Mouse (Mus musculus) heart, embryonic 11.5 days (tissue): ENCODE measurements around the gene Sipa1l3. TPM values are rescaled to one million over a fixed set of nuclear protein-coding genes. Genes with fewer than 3 reads are reported as not detected.

ENCODE experiments used
- ATAC-seq: fragments of 200-750 bp; cut with Nextera tagmentation; replicated peaks from 2 replicates; pipeline ENCODE4 v1.8.0; 2017; ENCODE audit warnings: moderate library complexity; ENCODE audit not compliant: insufficient number of reproducible peaks, low FRiP score, low TSS enrichment
- H3K27ac ChIP-seq: fragments of 300-500 bp; sonication (generic); 2 replicates; pipeline ENCODE4 v1.5.1; 2014; ENCODE audit warnings: mild to moderate bottlenecking, low read depth, low read length
- H3K27me3 ChIP-seq: fragments of 300-500 bp; sonication (generic); 2 replicates; pipeline ENCODE4 v1.6.1; 2014; ENCODE audit warnings: mild to moderate bottlenecking, low read length, mixed read lengths; ENCODE audit not compliant: control insufficient read depth, insufficient read depth
- H3K36me3 ChIP-seq: fragments of 300-500 bp; sonication (generic); 2 replicates; pipeline ENCODE4 v1.6.1; 2014; ENCODE audit warnings: mild to moderate bottlenecking, low read length, moderate library complexity, mixed read lengths; ENCODE audit not compliant: control insufficient read depth, insufficient read depth
- H3K4me1 ChIP-seq: fragments of 300-500 bp; sonication (generic); 2 replicates; pipeline ENCODE4 v1.6.1; 2014; ENCODE audit warnings: low read length; ENCODE audit not compliant: control insufficient read depth, insufficient read depth
- H3K4me2 ChIP-seq: fragments of 300-500 bp; sonication (generic); 2 replicates; pipeline ENCODE4 v1.6.1; 2014; ENCODE audit warnings: mild to moderate bottlenecking, moderate library complexity
- H3K4me3 ChIP-seq: fragments of 300-500 bp; sonication (generic); 2 replicates; pipeline ENCODE4 v1.5.1; 2014; ENCODE audit warnings: low read depth, low read length
- H3K9ac ChIP-seq: fragments of 300-500 bp; sonication (generic); 2 replicates; pipeline ENCODE4 v1.6.1; 2014; ENCODE audit warnings: mild to moderate bottlenecking, low read depth, low read length, moderate library complexity
- H3K9me3 ChIP-seq: fragments of 300-500 bp; sonication (generic); replicated peaks from 2 replicates; pipeline ENCODE4 v1.6.1; 2016; ENCODE audit warnings: low read length; ENCODE audit not compliant: control insufficient read depth
- WGBS: fragments of 180-500 bp; shearing (Covaris S2); extraction: QIAGEN DNeasy Blood & Tissue Kit; methylation state at CpG from one replicate; pipeline ENCODE4 v1.1.7; 2014; ENCODE audit not compliant: insufficient replicate concordance; 5-methylcytosine and 5-hydroxymethylcytosine counted together
- polyA plus RNA-seq: library from polyadenylated mRNA; unstranded; fragments of >200 nt; fragmentation: Nextera tagmentation; extraction: Ambion mirVana; gene quantifications from 2 replicates; pipeline ENCODE4 v1.2.1, GENCODE M21; 2014

Gene Sipa1l3
- polyA plus RNA-seq, 1 experiment from 2014 or later = 4.8 TPM

GRCm38 (mm10) chr7:29418231-29418630, 100.2 kb downstream of the Sipa1l3 start:
- no peaks in the 10 kb centered on the region for H3K9me3 ChIP-seq
- peaks cover 59% of the 10 kb centered on the region for H3K27me3 ChIP-seq
- H3K4me3 ChIP-seq = no peak overlapping the region
- H3K36me3 ChIP-seq = no peaks in the 10 kb centered on the region
- ATAC-seq = no peak
- H3K27ac ChIP-seq = no peak overlapping the region
- no peak overlapping the region for H3K9ac ChIP-seq
- WGBS = 66% methylated on average over 6 of the region's 6 CpGs
- no peak overlapping the region for H3K4me2 ChIP-seq
- peaks cover 6% of the 10 kb centered on the region; the same call in 1 of the 2 replicates for H3K4me1 ChIP-seq

DNA sequence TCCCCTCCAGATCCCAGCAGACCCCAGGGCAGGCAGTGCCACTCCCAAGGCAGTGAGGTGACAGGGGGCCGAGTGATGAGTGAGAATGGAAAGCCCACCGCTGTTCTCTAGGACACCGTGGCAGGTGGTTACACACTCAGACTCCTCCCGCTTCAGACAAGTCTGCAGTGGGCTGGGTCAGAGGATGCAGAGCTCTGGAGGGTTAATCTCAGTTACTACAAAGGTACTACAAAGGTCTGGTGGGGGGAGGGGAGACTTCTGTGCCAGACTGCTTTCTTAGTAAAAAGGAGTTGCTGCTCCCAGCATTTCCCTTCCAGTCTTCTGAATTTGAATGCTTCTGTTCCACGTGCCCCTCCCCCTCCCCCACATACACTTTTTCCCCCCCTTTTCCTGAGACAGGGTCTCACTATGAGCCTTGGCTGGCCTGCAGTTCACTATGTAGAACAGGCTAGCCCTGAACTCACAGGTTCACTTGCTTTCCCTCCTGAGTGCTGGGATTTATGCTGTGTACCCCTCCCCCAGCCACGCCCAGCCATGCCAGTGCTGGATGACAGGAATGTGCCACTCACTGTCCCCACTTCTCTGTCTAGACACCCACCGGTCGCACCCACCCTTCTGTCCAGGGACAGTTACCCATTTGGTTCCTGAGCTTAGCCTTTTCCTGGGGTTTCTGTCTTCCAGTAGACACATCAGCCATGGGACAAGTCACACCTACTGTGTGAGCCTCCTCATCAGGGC, 100.9 kb downstream of the Sipa1l3 start:
- Histone ChIP-seq H3K4me2 (no peak overlapping the region), H3K4me3 (no peak overlapping the region), H3K4me1 (peaks cover 6% of the 10 kb centered on the region; the same call in 1 of the 2 replicates), H3K36me3 (no peaks in the 10 kb centered on the region), H3K9me3 (no peaks in the 10 kb centered on the region), H3K27me3 (peaks cover 61% of the 10 kb centered on the region), H3K9ac (no peak overlapping the region), H3K27ac (no peak overlapping the region)
- 41% methylated on average over 8 of the region's 8 CpGs for WGBS
- no peak for ATAC-seq

DNA sequence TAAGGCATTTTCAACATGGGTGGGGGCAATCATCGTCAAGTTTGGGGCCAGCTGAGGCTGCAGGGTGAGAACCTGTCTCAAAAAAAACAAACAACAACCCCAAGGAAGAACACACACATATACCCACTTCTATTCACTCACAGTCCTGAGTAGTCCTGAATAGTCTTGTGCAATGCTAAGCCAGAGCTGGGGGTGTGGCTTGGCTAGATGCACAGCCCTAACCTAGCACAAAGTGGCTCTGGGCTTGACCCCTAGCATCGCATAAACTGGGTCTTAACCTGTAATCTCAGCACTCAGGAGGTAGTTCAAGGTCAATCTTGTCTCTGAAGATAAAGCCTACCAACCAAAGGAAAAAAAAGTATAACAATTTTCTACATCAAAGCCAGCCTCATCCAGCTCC, 101.5 kb downstream of the Sipa1l3 start:
- 51% methylated on average over 2 of the region's 2 CpGs for WGBS
- no peak overlapping the region for H3K4me2 ChIP-seq
- H3K9ac ChIP-seq = no peak overlapping the region
- H3K27ac ChIP-seq = no peak overlapping the region
- no peak for ATAC-seq
- no peaks in the 10 kb centered on the region for H3K9me3 ChIP-seq
- H3K4me1 ChIP-seq = peaks cover 6% of the 10 kb centered on the region; the same call in 1 of the 2 replicates
- H3K36me3 ChIP-seq = no peaks in the 10 kb centered on the region
- peaks cover 55% of the 10 kb centered on the region for H3K27me3 ChIP-seq
- no peak overlapping the region for H3K4me3 ChIP-seq

DNA sequence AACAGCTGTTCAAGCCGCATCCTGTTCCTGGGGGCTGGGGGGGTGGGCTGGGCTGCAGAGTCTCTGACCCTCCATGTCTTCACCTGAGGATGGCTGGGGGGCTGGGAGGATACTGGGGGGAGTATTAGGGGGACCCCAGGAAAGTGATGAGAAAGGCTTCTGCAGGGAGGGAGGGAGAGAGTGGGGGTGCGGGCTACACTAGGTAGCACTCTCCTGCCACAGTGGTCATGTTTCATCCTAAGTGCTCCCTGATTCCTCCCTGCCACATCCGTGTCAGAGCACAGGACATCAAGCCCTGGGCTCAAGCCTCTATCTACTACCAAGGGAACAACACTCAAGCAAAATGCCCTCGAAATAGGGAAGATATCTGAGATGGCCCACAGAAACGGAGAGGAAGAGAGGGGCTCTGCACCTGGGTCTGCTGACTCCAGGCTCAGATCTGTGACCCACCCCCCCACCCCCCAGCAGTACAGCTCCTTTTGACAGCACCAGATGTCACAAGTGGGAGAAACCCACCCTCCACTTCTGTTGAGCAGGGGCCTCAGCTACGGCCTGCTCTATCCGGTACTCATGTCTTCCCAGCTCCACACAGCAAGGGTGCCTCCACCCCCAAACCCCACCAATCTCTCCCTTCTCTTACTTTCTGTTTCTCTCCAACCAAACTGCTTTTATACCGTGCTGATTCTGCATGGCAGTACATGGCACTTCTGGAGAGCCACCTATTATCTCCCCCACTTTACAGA, 106.4 kb downstream of the Sipa1l3 start:
- WGBS = 65% methylated on average over 8 of the region's 8 CpGs
- H3K9ac ChIP-seq = no peak overlapping the region
- no peak overlapping the region for H3K4me3 ChIP-seq
- peaks cover 29% of the 10 kb centered on the region for H3K27me3 ChIP-seq
- H3K4me2 ChIP-seq = no peak overlapping the region
- no peaks in the 10 kb centered on the region for H3K9me3 ChIP-seq
- 0 out of 2 replicates have a peak, but pooled peaks cover under 1% of the 10 kb centered on the region for H3K4me1 ChIP-seq
- no peaks in the 10 kb centered on the region for H3K36me3 ChIP-seq
- H3K27ac ChIP-seq = no peak overlapping the region
- ATAC-seq = no peak

DNA sequence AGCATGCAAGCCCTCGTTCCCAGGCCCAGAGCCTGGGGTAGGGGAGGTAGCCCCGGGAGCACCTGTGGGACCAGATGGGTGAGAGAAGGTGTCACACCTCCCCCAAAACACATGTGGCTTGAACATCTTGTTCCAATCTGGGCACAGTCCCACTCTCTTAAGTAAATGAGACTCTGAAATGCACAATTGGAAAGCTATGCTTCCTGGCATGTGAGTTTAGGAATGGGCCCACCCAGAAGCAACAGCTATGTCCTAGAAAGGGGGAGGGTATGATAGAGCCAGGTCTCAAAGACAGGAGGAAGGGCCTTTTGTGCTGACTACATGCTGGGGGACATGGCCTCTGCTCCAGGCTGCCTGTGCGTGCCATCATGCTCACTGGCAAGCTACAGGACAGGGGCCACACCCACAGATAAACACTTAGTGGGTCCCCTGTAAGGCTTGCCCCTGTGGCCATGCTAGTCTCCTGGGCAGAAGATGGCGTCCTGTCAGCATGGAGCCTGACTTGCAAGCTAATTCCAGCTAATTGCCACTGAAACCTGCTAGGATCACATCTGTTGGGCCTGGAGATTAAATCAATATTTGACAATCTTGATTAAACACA, 107.1 kb downstream of the Sipa1l3 start:
- 59% methylated on average over 4 of the region's 4 CpGs for WGBS
- H3K9ac ChIP-seq = no peak overlapping the region
- no peak for ATAC-seq

DNA sequence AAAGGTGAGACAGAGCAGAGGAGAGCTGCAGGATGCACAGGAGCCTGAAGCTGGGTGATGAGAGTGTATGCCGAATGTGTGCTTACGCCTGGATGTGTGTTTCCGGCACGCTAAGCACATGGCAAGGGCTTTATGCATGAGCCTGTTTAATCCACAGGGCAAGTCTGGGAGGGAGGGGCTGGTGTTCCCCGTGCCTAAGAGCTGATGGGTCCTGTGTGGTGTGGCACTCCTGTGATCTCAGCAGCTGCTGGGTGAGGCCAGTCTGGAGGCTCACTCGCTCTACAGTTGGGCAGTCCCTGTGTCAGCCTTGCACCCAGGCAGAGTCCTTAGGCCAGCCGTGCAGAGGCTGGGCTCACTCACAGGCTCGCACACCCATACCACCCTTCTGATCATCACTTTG, 108.0 kb downstream of the Sipa1l3 start:
- H3K9ac ChIP-seq = no peak overlapping the region
- ATAC-seq = no peak
- H3K4me3 ChIP-seq = no peak overlapping the region
- H3K27ac ChIP-seq = no peak overlapping the region
- peaks cover 27% of the 10 kb centered on the region for H3K27me3 ChIP-seq
- 90% methylated on average over 8 of the region's 8 CpGs for WGBS
- no peak overlapping the region for H3K4me2 ChIP-seq
- H3K4me1 ChIP-seq = no peaks in the 10 kb centered on the region
- no peaks in the 10 kb centered on the region for H3K36me3 ChIP-seq
- H3K9me3 ChIP-seq = no peaks in the 10 kb centered on the region

More for the DNA sequence above, 107.1 kb downstream of the Sipa1l3 start:
- Histone ChIP-seq H3K4me3 (no peak overlapping the region), H3K4me2 (no peak overlapping the region), H3K9me3 (no peaks in the 10 kb centered on the region), H3K27me3 (peaks cover 29% of the 10 kb centered on the region), H3K36me3 (no peaks in the 10 kb centered on the region), H3K4me1 (no peaks in the 10 kb centered on the region), H3K27ac (no peak overlapping the region)

- H3K9me3 ChIP-seq = peaks cover 3% of the 10 kb centered on the region; the same call in 1 of the 2 replicates
- 84% methylated on average over 4 of the region's 4 CpGs for WGBS
- no peak overlapping the region for H3K4me2 ChIP-seq
- H3K4me1 ChIP-seq = no peaks in the 10 kb centered on the region
- no peaks in the 10 kb centered on the region for H3K36me3 ChIP-seq
- H3K4me3 ChIP-seq = no peak overlapping the region
- H3K27me3 ChIP-seq = peaks cover 17% of the 10 kb centered on the region
- H3K9ac ChIP-seq = no peak overlapping the region
- ATAC-seq = no peak
- no peak overlapping the region for H3K27ac ChIP-seq
These were observed 111.6 kb downstream of the Sipa1l3 start for GRCm38 (mm10) chr7:29406855-29407254.

DNA sequence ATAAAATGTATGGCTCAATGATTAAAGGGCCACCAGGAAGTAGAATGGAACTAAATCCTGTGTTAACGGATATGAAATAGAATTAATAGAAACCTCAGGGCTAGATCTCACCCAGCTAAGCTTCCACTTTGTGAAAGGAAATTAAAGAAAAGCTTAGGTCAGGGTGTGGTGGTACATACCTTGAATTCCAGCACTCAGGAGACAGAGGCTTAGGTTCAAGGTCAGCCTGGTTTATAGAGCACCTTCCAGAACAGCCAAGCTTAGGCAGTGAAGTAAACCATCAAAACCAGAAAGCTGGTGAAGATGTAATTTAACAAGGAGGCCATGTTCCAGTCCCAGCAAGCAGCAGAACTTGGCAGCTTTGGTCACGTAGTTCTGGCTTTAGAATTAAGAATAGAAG, 114.3 kb downstream of the Sipa1l3 start:
- H3K27me3 ChIP-seq = peaks cover 16% of the 10 kb centered on the region
- no peaks in the 10 kb centered on the region for H3K4me1 ChIP-seq

More for the DNA sequence above, 114.3 kb downstream of the Sipa1l3 start:
- H3K4me3 ChIP-seq = no peak overlapping the region
- H3K9ac ChIP-seq = no peak overlapping the region
- ATAC-seq = no peak
- no peak overlapping the region for H3K27ac ChIP-seq
- 0 out of 2 replicates have a peak, but pooled peaks cover 2% of the 10 kb centered on the region for H3K36me3 ChIP-seq
- no peak overlapping the region for H3K4me2 ChIP-seq
- peaks cover 3% of the 10 kb centered on the region; the same call in 1 of the 2 replicates for H3K9me3 ChIP-seq
- WGBS = 78% methylated on average over 2 of the region's 2 CpGs
